Mouse (Mus musculus): Measurements from ENCODE around the gene Rnf44.

DNA sequence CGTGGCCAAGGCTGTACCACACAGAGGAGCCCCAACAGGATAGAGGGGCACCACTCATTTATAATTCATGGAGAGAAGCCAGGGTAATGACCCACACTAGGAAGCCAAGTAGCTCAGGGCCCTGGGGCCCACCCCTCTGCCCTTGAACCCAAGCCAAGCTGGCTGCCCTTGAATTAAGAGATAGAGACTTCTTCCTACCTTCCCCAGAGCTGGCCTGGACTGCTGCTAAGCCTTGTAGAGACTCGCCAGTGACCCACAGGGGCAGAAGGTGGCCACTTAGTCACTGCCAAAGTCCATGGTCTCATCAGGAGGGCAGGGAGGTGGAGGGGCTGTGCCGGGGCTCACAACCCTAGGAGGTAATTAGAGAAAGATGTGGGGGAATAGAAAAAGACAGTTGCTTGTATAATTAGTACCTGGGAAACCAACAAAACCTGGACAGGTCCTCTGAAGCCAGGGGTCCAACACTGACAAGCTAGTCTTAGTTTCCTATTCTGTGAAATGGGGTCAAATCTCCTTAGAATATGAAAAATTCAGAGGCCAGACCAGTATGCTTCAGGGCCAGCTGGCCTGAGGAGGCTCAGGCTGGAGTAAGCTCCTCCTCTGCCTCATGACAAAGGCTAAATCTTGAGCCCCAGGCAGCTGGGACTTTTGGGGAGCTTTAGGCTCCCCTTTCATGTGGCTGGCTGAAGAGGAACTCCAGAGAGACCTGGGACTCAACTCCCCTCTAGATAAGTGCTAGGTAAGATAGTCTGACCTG lies 9.4 kb downstream of the Rnf44 start:
- TF ChIP-seq CTCF (IDR thresholded peaks at IDR 0.05; ENCODE audit: low read depth) (no peak), EP300 (IDR thresholded peaks at IDR 0.05; ENCODE audit: low read depth) (no peak)
